Mouse (Mus musculus) effector memory CD4-positive, alpha-beta T cell, adult 5 months (primary cell): ENCODE measurements around the gene Padi6. TPM values are rescaled to one million over a fixed set of nuclear protein-coding genes. Genes with fewer than 3 reads are reported as not detected.

Source experiments
- polyA plus RNA-seq: library from polyadenylated mRNA; unstranded; fragments of 100-300 nt; shearing (Covaris generic); gene quantifications from one replicate; pipeline ENCODE4 v1.2.1, GENCODE M21; 2017

Gene Padi6
- not detected for polyA plus RNA-seq

GRCm38 (mm10) chr4:140742543-140742942 lies at the start of gene Padi6:
TSS of gene Padi6 (minus strand) at chr4:140742643.

GRCm38 (mm10) chr4:140774025-140774800 lies 31.8 kb upstream of the Padi6 start, which contains the start of gene Padi4:
TSS of gene Padi4 (minus strand) at chr4:140774236.

GRCm38 (mm10) chr4:140700269-140701018 lies 42.0 kb downstream of the Padi6 start, which contains the start of gene Rcc2:
TSS of gene Rcc2 (plus strand) at chr4:140700541.

Other genes starting within 250 kb of the Padi6 start
- gene Arhgef10l, start 76.6 kb downstream of the Padi6 start, polyA plus RNA-seq, result not detected
- 96.7 TPM for gene Rcc2, start 42.1 kb downstream of the Padi6 start, polyA plus RNA-seq
- 1.5 TPM for gene Padi4, start 31.6 kb upstream of the Padi6 start, polyA plus RNA-seq
- not detected for gene Padi3, start 68.0 kb upstream of the Padi6 start, polyA plus RNA-seq
- gene Padi1, start 103.1 kb upstream of the Padi6 start, polyA plus RNA-seq, result not detected
- 10.3 TPM for gene Padi2, start 163.7 kb upstream of the Padi6 start, polyA plus RNA-seq
- 155 TPM for gene Sdhb, start 218.6 kb upstream of the Padi6 start, polyA plus RNA-seq
- gene Atp13a2, start 244.2 kb upstream of the Padi6 start, polyA plus RNA-seq, result 25.6 TPM